Mouse (Mus musculus) MEL (cell line): ENCODE measurements around the gene Gpn3.

Experiments used
- CTCF ChIP-seq, 3 experiments: IDR thresholded peaks in 2 of 3; conservative IDR thresholded peaks in 1 of 3; 2 replicates each; pipeline ENCODE4 v1.5.1; 2011 to 2012; ENCODE audit warnings: low read length in 3 of 3, low read depth in 2 of 3, mild to moderate bottlenecking in 2 of 3, improper control_type of control experiment in 1 of 3, inconsistent platforms in 1 of 3, mixed read lengths in 1 of 3, moderate library complexity in 1 of 3; ENCODE audit not compliant: control insufficient read depth in 1 of 3, insufficient read depth in 1 of 3, poor library complexity in 1 of 3, severe bottlenecking in 1 of 3
- E2F4 ChIP-seq: IDR thresholded peaks from 2 replicates; pipeline ENCODE4 v1.6.1; 2011; ENCODE audit warnings: low read depth, low read length, improper control_type of control experiment, borderline replicate concordance
- MAFK ChIP-seq: IDR thresholded peaks from 2 replicates; pipeline ENCODE4 v1.6.1; 2011; ENCODE audit warnings: low read depth, mild to moderate bottlenecking, low read length, improper control_type of control experiment, borderline replicate concordance
- POLR2A ChIP-seq, 2 experiments: IDR thresholded peaks; 2 replicates each; pipeline ENCODE4 v1.6.1; 2011 to 2012; ENCODE audit warnings: low read length in 2 of 2, mild to moderate bottlenecking in 2 of 2, control low read depth in 1 of 2, improper control_type of control experiment in 1 of 2, low read depth in 1 of 2, moderate library complexity in 1 of 2; ENCODE audit not compliant: control insufficient read depth in 1 of 2, insufficient read depth in 1 of 2, poor library complexity in 1 of 2
- ZMIZ1 ChIP-seq: IDR thresholded peaks from 2 replicates; pipeline ENCODE4 v1.6.1; 2012; ENCODE audit warnings: low read depth, mild to moderate bottlenecking, inconsistent platforms, low read length, improper control_type of control experiment, moderate library complexity

GRCm38 (mm10) chr5:122345777-122346176, 25.9 kb upstream of the Gpn3 start:
- TF ChIP-seq E2F4 = no peak
- peak in 1 of 3 experiments; percentile 26; a peak in 1 of 6 replicates for TF ChIP-seq CTCF (IDR thresholded peaks at IDR 0.05 in 2 of 3, conservative IDR thresholded peaks at IDR 0.05 in 1 of 3; ENCODE audit: control insufficient read depth in 1 of 3, insufficient read depth in 1 of 3, low read depth in 2 of 3, low read length in 3 of 3, poor library complexity in 1 of 3, severe bottlenecking in 1 of 3)
- TF ChIP-seq POLR2A (IDR thresholded peaks at IDR 0.05; ENCODE audit: control insufficient read depth in 1 of 2, insufficient read depth in 1 of 2, low read depth in 1 of 2, low read length in 2 of 2, poor library complexity in 1 of 2) = no peak
- TF ChIP-seq MAFK = no peak
- no peak for TF ChIP-seq ZMIZ1
